Mouse (Mus musculus) heart, adult 2 months (tissue): ENCODE measurements around the gene Lyzl6. TPM values are rescaled to one million over a fixed set of nuclear protein-coding genes. Genes with fewer than 3 reads are reported as not detected.
A peak's percentile ranks its signal among the peaks of the same experiment; 100 is the strongest.
"Not testable (repeated sequence)": the region's sequence is repeated elsewhere in the genome, so short reads cannot be mapped to it uniquely, and the experiment has no call there.

Source experiments
- DNase-seq, 2 experiments: peaks; one replicate each; pipeline ENCODE4 v3.0.0; 2021
- H3K27ac ChIP-seq: fragments of 200-600 bp; 2 replicates; pipeline ENCODE4 v1.8.1; 2022
- H3K27me3 ChIP-seq: fragments of 200-500 bp; 2 replicates; pipeline ENCODE4 v1.6.1; 2012; ENCODE audit warnings: mild to moderate bottlenecking, low read length, inconsistent platforms, mixed read lengths; ENCODE audit not compliant: control insufficient read depth, insufficient read depth
- H3K36me3 ChIP-seq: fragments of 200-500 bp; 2 replicates; pipeline ENCODE4 v1.6.1; 2012; ENCODE audit warnings: low read length, inconsistent platforms; ENCODE audit not compliant: control insufficient read depth, insufficient read depth
- H3K4me1 ChIP-seq: fragments of 200-500 bp; 2 replicates; pipeline ENCODE4 v1.6.1; 2011; ENCODE audit warnings: low read length; ENCODE audit not compliant: control insufficient read depth, insufficient read depth
- H3K4me3 ChIP-seq: fragments of 200-600 bp; 2 replicates; pipeline ENCODE4 v1.8.1; 2022
- H3K79me2 ChIP-seq: fragments of 200-500 bp; replicated peaks from 2 replicates; pipeline ENCODE4 v1.6.1; 2012; ENCODE audit warnings: mild to moderate bottlenecking, inconsistent platforms, low read length, moderate library complexity, mixed read lengths; ENCODE audit not compliant: control insufficient read depth, insufficient read depth
- H3K9ac ChIP-seq: fragments of 200-500 bp; 2 replicates; pipeline ENCODE4 v1.6.1; 2012; ENCODE audit warnings: low read depth, mild to moderate bottlenecking, control low read depth, inconsistent platforms, low read length, mixed read lengths
- CTCF ChIP-seq: fragments of 200-600 bp; IDR thresholded peaks from 2 replicates; pipeline ENCODE4 v1.8.1; 2022; ENCODE audit warnings: antibody characterized with exemption, mild to moderate bottlenecking, moderate library complexity
- EP300 ChIP-seq: fragments of 200-500 bp; IDR thresholded peaks from 2 replicates; pipeline ENCODE4 v1.6.1; 2011; ENCODE audit warnings: low read depth, low read length, control low read depth; ENCODE audit not compliant: insufficient read depth
- POLR2A ChIP-seq: fragments of 200-500 bp; IDR thresholded peaks from 2 replicates; pipeline ENCODE4 v1.6.1; 2011; ENCODE audit warnings: mild to moderate bottlenecking, low read depth, low read length, control low read depth; ENCODE audit not compliant: insufficient read depth
- WGBS: fragments of 180-500 bp; shearing (Covaris S2); methylation state at CpG from one replicate; pipeline ENCODE4 v1.1.7; 2018; 5-methylcytosine and 5-hydroxymethylcytosine counted together
- intact Hi-C: fragments of 180-260 bp; cut with DNase I; formaldehyde crosslinking; loops from one replicate; pipeline ENCODE4 v1.15.1; 2025
- long read RNA-seq: library from polyadenylated mRNA; stranded (forward); transcript quantifications from one replicate; pipeline ENCODE4 v2.0.0, GENCODE M21; 2021
- polyA plus RNA-seq: library from polyadenylated mRNA; depleted of rRNA; stranded (reverse); fragments of >200 nt; gene quantifications from 2 replicates; pipeline ENCODE4 v1.2.3, GENCODE M21; 2012; rRNA removed
- total RNA-seq, 2 experiments: library from RNA; stranded (reverse); gene quantifications; 2 replicates each; pipeline ENCODE4 v1.2.3; 2021

The Lyzl6 gene
- total RNA-seq (not detected), polyA plus RNA-seq (not detected in 2 replicates)
- long read RNA-seq = 0 reads

DNA sequence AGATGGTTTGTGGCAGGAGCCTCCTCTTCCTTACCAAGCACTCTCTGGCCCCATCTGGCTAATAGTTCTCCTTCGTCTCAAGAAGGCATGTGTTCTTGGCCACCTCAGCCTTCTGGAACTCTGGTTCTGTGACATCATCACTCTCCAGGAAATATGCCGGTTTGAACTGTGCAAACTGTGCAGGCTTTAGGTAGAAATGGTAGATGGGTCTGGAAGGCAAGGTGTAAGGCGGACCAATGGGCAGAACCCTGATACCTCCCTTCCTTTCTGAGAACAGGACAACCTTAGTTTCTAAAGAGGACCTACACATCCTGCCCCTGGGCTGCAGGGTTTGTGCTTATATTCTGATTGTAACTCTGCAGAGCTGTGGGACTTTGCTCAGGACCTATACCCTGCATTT lies at the start of gene Lyzl6:
Gene Lyzl6, minus strand, starts transcription at position 101 of the 400 bp plus-strand sequence.
- TF ChIP-seq CTCF = no peak
- no peak within 1 kb of the TSS for H3K9ac ChIP-seq
- H3K4me1 ChIP-seq = no peaks in the 10 kb centered on the region
- no peaks in the 10 kb centered on the region for H3K36me3 ChIP-seq
- no peaks in the 10 kb centered on the region; the same call in 1 of the 2 replicates for H3K27me3 ChIP-seq
- 55% methylated on average over 3 of the region's 3 CpGs for WGBS
- no peaks in the 10 kb centered on the region for H3K79me2 ChIP-seq
- intact Hi-C loops = loop anchor here (1.0 kb wide), 3 partner anchors 37 to 273 kb away; no protein-coding TSS in a partner anchor
- DNase-seq = no peak
- no peak within 1 kb of the TSS for H3K4me3 ChIP-seq
- no peak within 1 kb of the TSS for H3K27ac ChIP-seq

DNA sequence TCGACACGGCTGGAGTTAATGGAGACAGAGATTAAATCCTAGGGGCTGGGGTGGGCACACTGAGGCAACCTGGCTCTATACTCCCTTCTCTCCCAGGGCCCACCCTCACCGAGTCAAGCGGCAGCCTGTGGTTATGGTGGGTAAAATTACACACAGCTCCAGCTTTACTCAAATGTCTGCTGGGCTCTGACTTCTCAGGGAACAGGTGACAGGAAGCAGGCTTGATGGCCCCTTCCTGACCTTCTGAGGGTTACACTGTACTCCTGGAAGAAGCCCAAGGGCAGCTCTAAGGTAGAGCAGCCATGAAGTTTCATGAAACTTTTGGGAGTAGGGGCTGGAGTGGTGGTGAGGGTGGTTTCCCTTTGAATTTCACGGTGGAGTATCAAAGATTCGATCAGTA lies 48.0 kb upstream of the Lyzl6 start:
- intact Hi-C loops = no loop called here
- H3K27me3 ChIP-seq = no peaks in the 10 kb centered on the region
- no peak overlapping the region for H3K9ac ChIP-seq
- 0 out of 2 replicates have a peak, but pooled peaks cover 5% of the 10 kb centered on the region for H3K79me2 ChIP-seq
- no peak overlapping the region for H3K27ac ChIP-seq
- H3K4me3 ChIP-seq = no peak overlapping the region
- peaks cover 15% of the 10 kb centered on the region for H3K4me1 ChIP-seq
- TF ChIP-seq EP300 (no peak), POLR2A (no peak), CTCF (no peak)
- H3K36me3 ChIP-seq = peaks cover 25% of the 10 kb centered on the region
- 60% methylated on average over 6 of the region's 6 CpGs for WGBS
- DNase-seq = no peak

- 62% methylated on average over 7 of the region's 7 CpGs for WGBS
Measured at GRCm38 (mm10) chr11:103685261-103685736, 46.6 kb upstream of the Lyzl6 start.

GRCm38 (mm10) chr11:103683667-103684334 lies 45.1 kb upstream of the Lyzl6 start:
- H3K36me3 ChIP-seq = peaks cover 7% of the 10 kb centered on the region
- no peaks in the 10 kb centered on the region for H3K27me3 ChIP-seq
- no peak overlapping the region for H3K9ac ChIP-seq
- WGBS = 79% methylated on average over 11 of the region's 11 CpGs
- no peaks in the 10 kb centered on the region; the same call in 1 of the 2 replicates for H3K4me1 ChIP-seq
- no peak overlapping the region for H3K27ac ChIP-seq
- intact Hi-C loops = no loop called here
- H3K4me3 ChIP-seq = no peak overlapping the region
- DNase-seq = no peak
- TF ChIP-seq EP300 (no peak), POLR2A (no peak), CTCF (no peak)
- no peaks in the 10 kb centered on the region for H3K79me2 ChIP-seq

More at GRCm38 (mm10) chr11:103685261-103685736, 46.6 kb upstream of the Lyzl6 start:
- no peak overlapping the region for H3K9ac ChIP-seq
- peaks cover 18% of the 10 kb centered on the region for H3K36me3 ChIP-seq
- H3K27me3 ChIP-seq = no peaks in the 10 kb centered on the region
- TF ChIP-seq EP300 (no peak), CTCF (no peak), POLR2A (no peak)
- intact Hi-C loops = no loop called here
- H3K4me1 ChIP-seq = peaks cover 8% of the 10 kb centered on the region
- H3K4me3 ChIP-seq = no peak overlapping the region
- no peak for DNase-seq
- 0 out of 2 replicates have a peak, but pooled peaks cover 3% of the 10 kb centered on the region for H3K79me2 ChIP-seq
- no peak overlapping the region for H3K27ac ChIP-seq

GRCm38 (mm10) chr11:103677042-103677441 lies 38.4 kb upstream of the Lyzl6 start:
- H3K79me2 ChIP-seq, H3K36me3 ChIP-seq: not testable (repeated sequence)
- intact Hi-C loops = loop anchor here (5.0 kb wide), 1 partner anchor 45 kb away; no protein-coding TSS in a partner anchor

DNA sequence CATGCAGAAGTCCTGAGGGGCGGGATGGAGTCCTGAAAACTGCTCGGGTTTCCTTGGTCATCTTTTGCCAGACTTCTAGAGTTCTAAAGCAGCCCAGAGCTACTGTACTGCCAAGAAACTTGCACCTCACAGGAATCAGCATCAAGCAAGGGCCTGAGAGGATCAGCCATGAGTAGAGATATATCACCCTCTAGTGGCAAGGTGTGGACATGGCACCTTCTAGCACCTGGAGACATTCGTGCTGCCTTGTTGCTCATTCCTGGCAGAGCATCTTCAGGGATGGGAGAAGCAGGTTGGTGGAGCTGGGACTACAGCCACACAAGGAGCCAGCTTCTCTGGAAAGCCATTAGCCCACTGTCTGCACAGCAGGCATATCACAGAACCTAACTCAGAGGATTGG lies 36.9 kb upstream of the Lyzl6 start:
- intact Hi-C loops = loop anchor here (1.0 to 5.0 kb wide), 2 partner anchors 36 to 47 kb away; no protein-coding TSS in a partner anchor
- Histone ChIP-seq H3K27ac (no peak overlapping the region), H3K27me3 (no peaks in the 10 kb centered on the region), H3K79me2 (no peaks in the 10 kb centered on the region), H3K4me3 (no peak overlapping the region), H3K9ac (no peak overlapping the region), H3K36me3 (no peaks in the 10 kb centered on the region), H3K4me1 (no peaks in the 10 kb centered on the region)
- 62% methylated on average over 3 of the region's 3 CpGs for WGBS
- TF ChIP-seq CTCF (peak; percentile 90), EP300 (no peak), POLR2A (no peak)
- DNase-seq = peak; percentile 30 to 41

More at GRCm38 (mm10) chr11:103677042-103677441, 38.4 kb upstream of the Lyzl6 start:
- H3K27ac ChIP-seq, H3K9ac ChIP-seq, H3K4me1 ChIP-seq, H3K4me3 ChIP-seq, H3K27me3 ChIP-seq: not testable (repeated sequence)
- DNase-seq = peak; percentile 30 to 45
- peak; percentile 72 for TF ChIP-seq CTCF
- 44% methylated on average over 2 of the region's 2 CpGs for WGBS
